Mouse (Mus musculus) hindbrain, embryonic 12.5 days (tissue): ENCODE measurements around the gene Hyls1. TPM values are rescaled to one million over a fixed set of nuclear protein-coding genes. Genes with fewer than 3 reads are reported as not detected.
A peak's percentile ranks its signal among the peaks of the same experiment; 100 is the strongest.

Source experiments
- ATAC-seq: fragments of 200-750 bp; cut with Nextera tagmentation; 2 replicates; pipeline ENCODE4 v1.8.0; 2017; ENCODE audit warnings: moderate TSS enrichment; ENCODE audit not compliant: low FRiP score
- H3K27ac ChIP-seq: fragments of 300-500 bp; sonication (generic); 2 replicates; pipeline ENCODE4 v1.5.1; 2016; ENCODE audit warnings: mild to moderate bottlenecking
- H3K27me3 ChIP-seq: fragments of 300-500 bp; sonication (generic); 2 replicates; pipeline ENCODE4 v1.6.1; 2016; ENCODE audit warnings: mild to moderate bottlenecking
- H3K36me3 ChIP-seq: fragments of 300-500 bp; sonication (generic); 2 replicates; pipeline ENCODE4 v1.6.1; 2016; ENCODE audit warnings: mild to moderate bottlenecking
- H3K4me1 ChIP-seq: fragments of 300-500 bp; sonication (generic); 2 replicates; pipeline ENCODE4 v1.6.1; 2016
- H3K4me2 ChIP-seq: fragments of 300-500 bp; sonication (generic); replicated peaks from 2 replicates; pipeline ENCODE4 v1.6.1; 2016; ENCODE audit warnings: mild to moderate bottlenecking
- H3K4me3 ChIP-seq: fragments of 300-500 bp; sonication (generic); 2 replicates; pipeline ENCODE4 v1.5.1; 2016; ENCODE audit warnings: mild to moderate bottlenecking
- H3K9ac ChIP-seq: fragments of 300-500 bp; sonication (generic); 2 replicates; pipeline ENCODE4 v1.6.1; 2016; ENCODE audit warnings: mild to moderate bottlenecking, moderate library complexity
- H3K9me3 ChIP-seq: fragments of 300-500 bp; sonication (generic); replicated peaks from 2 replicates; pipeline ENCODE4 v1.6.1; 2016; ENCODE audit warnings: mild to moderate bottlenecking
- WGBS: fragments of 180-500 bp; shearing (Covaris S2); methylation state at CpG from one replicate; pipeline ENCODE4 v1.1.7; 2016; 5-methylcytosine and 5-hydroxymethylcytosine counted together
- polyA plus RNA-seq: library from polyadenylated mRNA; unstranded; fragments of >200 nt; fragmentation: Nextera tagmentation; extraction: Ambion mirVana; gene quantifications from 2 replicates; pipeline ENCODE4 v1.2.1, GENCODE M21; 2016

Hyls1 gene
- polyA plus RNA-seq, 1 experiment from 2014 or later = 22.3 TPM

GRCm38 (mm10) chr9:35541024-35541423 is 29.2 kb downstream of the Hyls1 start:
- ATAC-seq = peak; percentile 51; the same call in 1 of the 2 replicates
- Histone ChIP-seq H3K9me3 (no peaks in the 10 kb centered on the region), H3K4me1 (0 out of 2 replicates have a peak, but pooled peaks cover 7% of the 10 kb centered on the region), H3K27ac (no peak overlapping the region), H3K4me2 (no peak overlapping the region), H3K9ac (no peak overlapping the region), H3K4me3 (no peak overlapping the region), H3K36me3 (0 out of 2 replicates have a peak, but pooled peaks cover 13% of the 10 kb centered on the region), H3K27me3 (0 out of 2 replicates have a peak, but pooled peaks cover 3% of the 10 kb centered on the region)
- WGBS = 86% methylated on average over 5 of the region's 5 CpGs

- Histone ChIP-seq H3K4me2 (no peak overlapping the region), H3K9ac (no peak overlapping the region), H3K9me3 (no peaks in the 10 kb centered on the region), H3K27ac (no peak overlapping the region), H3K36me3 (0 out of 2 replicates have a peak, but pooled peaks cover 6% of the 10 kb centered on the region), H3K4me1 (0 out of 2 replicates have a peak, but pooled peaks cover 7% of the 10 kb centered on the region), H3K27me3 (0 out of 2 replicates have a peak, but pooled peaks cover 3% of the 10 kb centered on the region), H3K4me3 (no peak overlapping the region)
- WGBS = 75% methylated on average over 13 of the region's 13 CpGs
- no peak for ATAC-seq
Measured at GRCm38 (mm10) chr9:35539001-35539750, 31.0 kb downstream of the Hyls1 start.

GRCm38 (mm10) chr9:35535876-35536275 is 34.3 kb downstream of the Hyls1 start:
- Histone ChIP-seq H3K27me3 (peaks cover 6% of the 10 kb centered on the region; the same call in 1 of the 2 replicates), H3K4me1 (0 out of 2 replicates have a peak, but pooled peaks cover 7% of the 10 kb centered on the region), H3K9me3 (no peaks in the 10 kb centered on the region), H3K4me2 (no peak overlapping the region), H3K4me3 (no peak overlapping the region), H3K36me3 (no peaks in the 10 kb centered on the region), H3K27ac (no peak overlapping the region), H3K9ac (no peak overlapping the region)
- ATAC-seq = no peak
- WGBS = 76% methylated on average over 4 of the region's 4 CpGs

GRCm38 (mm10) chr9:35535110-35535509 is 35.1 kb downstream of the Hyls1 start:
- Histone ChIP-seq H3K36me3 (no peaks in the 10 kb centered on the region), H3K9me3 (no peaks in the 10 kb centered on the region), H3K4me3 (no peak overlapping the region), H3K9ac (no peak overlapping the region), H3K27me3 (peaks cover 4% of the 10 kb centered on the region; the same call in 1 of the 2 replicates), H3K4me1 (0 out of 2 replicates have a peak, but pooled peaks cover 7% of the 10 kb centered on the region), H3K27ac (no peak overlapping the region), H3K4me2 (no peak overlapping the region)
- 5% methylated on average over 2 of the region's 2 CpGs for WGBS
- ATAC-seq = peak; percentile 89

- ATAC-seq = no peak
- 77% methylated on average over 9 of the region's 9 CpGs for WGBS
Measured at GRCm38 (mm10) chr9:35533266-35533665, 36.9 kb downstream of the Hyls1 start.

GRCm38 (mm10) chr9:35529796-35530195 is 40.4 kb downstream of the Hyls1 start:
- 16% methylated on average over 1 of the region's 1 CpGs for WGBS
- Histone ChIP-seq H3K9me3 (no peaks in the 10 kb centered on the region), H3K4me3 (no peak overlapping the region), H3K4me2 (no peak overlapping the region), H3K27me3 (peaks cover 4% of the 10 kb centered on the region; the same call in 1 of the 2 replicates), H3K36me3 (no peaks in the 10 kb centered on the region), H3K9ac (no peak overlapping the region), H3K4me1 (peaks cover 4% of the 10 kb centered on the region; the same call in 1 of the 2 replicates), H3K27ac (no peak overlapping the region)
- ATAC-seq = no peak

More at GRCm38 (mm10) chr9:35533266-35533665, 36.9 kb downstream of the Hyls1 start:
- Histone ChIP-seq H3K9ac (no peak overlapping the region), H3K27ac (no peak overlapping the region), H3K4me2 (no peak overlapping the region), H3K27me3 (peaks cover 4% of the 10 kb centered on the region; the same call in 1 of the 2 replicates), H3K36me3 (no peaks in the 10 kb centered on the region), H3K4me3 (no peak overlapping the region), H3K4me1 (peaks cover 8% of the 10 kb centered on the region; the same call in 1 of the 2 replicates), H3K9me3 (no peaks in the 10 kb centered on the region)

GRCm38 (mm10) chr9:35529141-35529540 is 41.1 kb downstream of the Hyls1 start:
- no peak overlapping the region for H3K4me3 ChIP-seq
- no peaks in the 10 kb centered on the region for H3K36me3 ChIP-seq
- H3K27ac ChIP-seq = no peak overlapping the region
- no peaks in the 10 kb centered on the region for H3K9me3 ChIP-seq
- H3K4me1 ChIP-seq = peaks cover 4% of the 10 kb centered on the region
- 65% methylated on average over 3 of the region's 3 CpGs for WGBS
- H3K4me2 ChIP-seq = no peak overlapping the region
- H3K9ac ChIP-seq = no peak overlapping the region
- peaks cover 4% of the 10 kb centered on the region; the same call in 1 of the 2 replicates for H3K27me3 ChIP-seq
- no peak for ATAC-seq

- WGBS = 20% methylated on average over 7 of the region's 7 CpGs
- Histone ChIP-seq H3K4me2 (peak overlapping the region; percentile 11; the same call in 1 of the 2 replicates), H3K27me3 (no peaks in the 10 kb centered on the region)
Measured at GRCm38 (mm10) chr9:35523941-35524411, 46.2 kb downstream of the Hyls1 start.

GRCm38 (mm10) chr9:35523541-35523940 is 46.7 kb downstream of the Hyls1 start:
- WGBS = 11% methylated on average over 5 of the region's 5 CpGs
- no peak overlapping the region for H3K4me3 ChIP-seq
- no peak overlapping the region for H3K9ac ChIP-seq
- no peak overlapping the region for H3K4me2 ChIP-seq
- peaks cover 11% of the 10 kb centered on the region for H3K4me1 ChIP-seq
- no peaks in the 10 kb centered on the region for H3K27me3 ChIP-seq
- no peaks in the 10 kb centered on the region for H3K9me3 ChIP-seq
- H3K36me3 ChIP-seq = no peaks in the 10 kb centered on the region
- H3K27ac ChIP-seq = no peak overlapping the region
- peak; percentile 58 for ATAC-seq

More at GRCm38 (mm10) chr9:35523941-35524411, 46.2 kb downstream of the Hyls1 start:
- Histone ChIP-seq H3K4me3 (no peak overlapping the region), H3K27ac (no peak overlapping the region; the same call in 1 of the 2 replicates), H3K36me3 (no peaks in the 10 kb centered on the region), H3K9me3 (no peaks in the 10 kb centered on the region), H3K4me1 (peaks cover 11% of the 10 kb centered on the region), H3K9ac (no peak overlapping the region)
- ATAC-seq = peak; percentile 74

- H3K9ac ChIP-seq = no peak overlapping the region
- H3K9me3 ChIP-seq = no peaks in the 10 kb centered on the region
- ATAC-seq = no peak
- no peak overlapping the region for H3K4me2 ChIP-seq
- H3K36me3 ChIP-seq = no peaks in the 10 kb centered on the region
- 72% methylated on average over 1 of the region's 1 CpGs for WGBS
- peaks cover 11% of the 10 kb centered on the region for H3K4me1 ChIP-seq
- H3K27me3 ChIP-seq = no peaks in the 10 kb centered on the region
- no peak overlapping the region for H3K4me3 ChIP-seq
- H3K27ac ChIP-seq = no peak overlapping the region
Measured at GRCm38 (mm10) chr9:35522821-35523515, 47.2 kb downstream of the Hyls1 start.

GRCm38 (mm10) chr9:35522241-35522640 is 48.0 kb downstream of the Hyls1 start:
- no peak overlapping the region for H3K4me2 ChIP-seq
- no peak overlapping the region for H3K4me3 ChIP-seq
- WGBS = 75% methylated on average over 2 of the region's 2 CpGs
- no peak for ATAC-seq
- no peak overlapping the region for H3K9ac ChIP-seq
- H3K36me3 ChIP-seq = no peaks in the 10 kb centered on the region
- peaks cover 11% of the 10 kb centered on the region for H3K4me1 ChIP-seq
- H3K9me3 ChIP-seq = no peaks in the 10 kb centered on the region
- H3K27me3 ChIP-seq = no peaks in the 10 kb centered on the region
- no peak overlapping the region for H3K27ac ChIP-seq
